Mouse (Mus musculus): Measurements from ENCODE around the gene Ei24.
A peak's percentile ranks its signal among the peaks of the same experiment; 100 is the strongest.

Gene Ei24

GRCm38 (mm10) chr9:36792191-36792590, 5.0 kb downstream of the Ei24 start:
- DNase-seq (ENCODE audit: low spot score), result no peak

GRCm38 (mm10) chr9:36783921-36784320, 13.3 kb downstream of the Ei24 start:
- no peak for DNase-seq (ENCODE audit: low spot score)

GRCm38 (mm10) chr9:36769048-36769413, 28.2 kb downstream of the Ei24 start:
- DNase-seq (ENCODE audit: low spot score), result peak; percentile 4

- peak; percentile 45 for DNase-seq (ENCODE audit: low spot score)
Measured at GRCm38 (mm10) chr9:36768156-36769047, 28.8 kb downstream of the Ei24 start.

GRCm38 (mm10) chr9:36767203-36768143, 29.7 kb downstream of the Ei24 start, which contains the start of gene Stt3a:
Gene Stt3a, minus strand, starts transcription at chr9:36767679.
- peak; percentile 100 for DNase-seq (ENCODE audit: low spot score)

- DNase-seq (ENCODE audit: low spot score), result no peak
Measured at GRCm38 (mm10) chr9:36764378-36764777, 32.8 kb downstream of the Ei24 start.
